Mouse (Mus musculus) midbrain, embryonic 11.5 days (tissue): ENCODE measurements around the gene Agbl4. TPM values are rescaled to one million over a fixed set of nuclear protein-coding genes. Genes with fewer than 3 reads are reported as not detected.
A peak's percentile ranks its signal among the peaks of the same experiment; 100 is the strongest.

Experiments
- ATAC-seq: fragments of 200-750 bp; cut with Nextera tagmentation; 2 replicates; pipeline ENCODE4 v1.8.0; 2017; ENCODE audit warnings: moderate TSS enrichment, moderate library complexity; ENCODE audit not compliant: low FRiP score
- DNase-seq: peaks from one replicate; pipeline ENCODE4 v3.0.0; 2015; ENCODE audit warnings: low spot score; ENCODE audit errors: missing footprints
- H3K27ac ChIP-seq: fragments of 300-500 bp; sonication (generic); 2 replicates; pipeline ENCODE4 v1.5.1; 2014; ENCODE audit warnings: low read depth, low read length
- H3K27me3 ChIP-seq: fragments of 300-500 bp; sonication (generic); 2 replicates; pipeline ENCODE4 v1.6.1; 2014; ENCODE audit warnings: mild to moderate bottlenecking, low read length, moderate library complexity, mixed read lengths; ENCODE audit not compliant: control insufficient read depth, insufficient read depth
- H3K36me3 ChIP-seq: fragments of 300-500 bp; sonication (generic); 2 replicates; pipeline ENCODE4 v1.6.1; 2014; ENCODE audit warnings: mild to moderate bottlenecking, low read length, moderate library complexity, mixed read lengths; ENCODE audit not compliant: control insufficient read depth, insufficient read depth
- H3K4me1 ChIP-seq: fragments of 300-500 bp; sonication (generic); 2 replicates; pipeline ENCODE4 v1.6.1; 2014; ENCODE audit warnings: low read length; ENCODE audit not compliant: control insufficient read depth, insufficient read depth
- H3K4me2 ChIP-seq: fragments of 300-500 bp; sonication (generic); 2 replicates; pipeline ENCODE4 v1.6.1; 2014; ENCODE audit warnings: mild to moderate bottlenecking, moderate library complexity
- H3K4me3 ChIP-seq: fragments of 300-500 bp; sonication (generic); 2 replicates; pipeline ENCODE4 v1.5.1; 2014; ENCODE audit warnings: low read depth, low read length
- H3K9ac ChIP-seq: fragments of 300-500 bp; sonication (generic); 2 replicates; pipeline ENCODE4 v1.6.1; 2014; ENCODE audit warnings: low read length
- H3K9me3 ChIP-seq: fragments of 300-500 bp; sonication (generic); 2 replicates; pipeline ENCODE4 v1.6.1; 2016; ENCODE audit warnings: low read length; ENCODE audit not compliant: control insufficient read depth
- WGBS: fragments of 180-500 bp; shearing (Covaris S2); extraction: QIAGEN DNeasy Blood & Tissue Kit; methylation state at CpG from one replicate; pipeline ENCODE4 v1.1.7; 2014; 5-methylcytosine and 5-hydroxymethylcytosine counted together
- polyA plus RNA-seq: library from polyadenylated mRNA; unstranded; fragments of >200 nt; fragmentation: Nextera tagmentation; extraction: Ambion mirVana; gene quantifications from 2 replicates; pipeline ENCODE4 v1.2.1, GENCODE M21; 2014

Agbl4 gene
- polyA plus RNA-seq: 0.55 and 0.87 TPM in 2 replicates

GRCm38 (mm10) chr4:110397618-110398045, at the start of gene Agbl4:
Gene Agbl4, plus strand, starts transcription at chr4:110397661.
- peak; percentile 99 for ATAC-seq
- H3K4me3 ChIP-seq: peak within 1 kb of the TSS; percentile 55
- H3K9me3 ChIP-seq: no peaks in the 10 kb centered on the region
- H3K4me1 ChIP-seq: peaks cover 7% of the 10 kb centered on the region; the same call in 1 of the 2 replicates
- WGBS: under 1% methylated on average over 27 of the region's 27 CpGs
- peak within 1 kb of the TSS; percentile 66 for H3K4me2 ChIP-seq
- DNase-seq: peak; percentile 97
- no peaks in the 10 kb centered on the region for H3K27me3 ChIP-seq
- H3K9ac ChIP-seq: peak within 1 kb of the TSS; percentile 55
- H3K27ac ChIP-seq: no peak within 1 kb of the TSS
- no peaks in the 10 kb centered on the region for H3K36me3 ChIP-seq

GRCm38 (mm10) chr4:110350856-110351177, 46.6 kb upstream of the Agbl4 start:
- Histone ChIP-seq H3K4me2 (peak overlapping the region; percentile 78), H3K9me3 (no peaks in the 10 kb centered on the region), H3K9ac (peak overlapping the region; percentile 90), H3K27me3 (no peaks in the 10 kb centered on the region), H3K27ac (no peak overlapping the region; the same call in 1 of the 2 replicates), H3K4me3 (peak overlapping the region; percentile 62), H3K4me1 (peaks cover 3% of the 10 kb centered on the region; the same call in 1 of the 2 replicates), H3K36me3 (no peaks in the 10 kb centered on the region)
- no peak for DNase-seq
- peak; percentile 10 for ATAC-seq
- 11% methylated on average over 6 of the region's 6 CpGs for WGBS

- Histone ChIP-seq H3K4me1 (peaks cover 3% of the 10 kb centered on the region; the same call in 1 of the 2 replicates), H3K36me3 (no peaks in the 10 kb centered on the region), H3K27ac (peak within 1 kb of the TSS; percentile 71), H3K9ac (peak within 1 kb of the TSS; percentile 90), H3K27me3 (no peaks in the 10 kb centered on the region), H3K4me3 (peak within 1 kb of the TSS; percentile 62), H3K9me3 (no peaks in the 10 kb centered on the region), H3K4me2 (peak within 1 kb of the TSS; percentile 78)
- WGBS: under 1% methylated on average over 69 of the region's 75 CpGs
- peak; percentile 97 for ATAC-seq
- peak; percentile 100 for DNase-seq
Observed at GRCm38 (mm10) chr4:110351178-110352000, 46.1 kb upstream of the Agbl4 start, which contains the start of gene Elavl4. Gene Elavl4, minus strand, starts transcription at chr4:110351909.

- ATAC-seq (peak; percentile 30; the same call in 1 of the 2 replicates), DNase-seq (no peak)
- 6% methylated on average over 5 of the region's 5 CpGs for WGBS
- Histone ChIP-seq H3K4me1 (peaks cover 3% of the 10 kb centered on the region; the same call in 1 of the 2 replicates), H3K9ac (peak overlapping the region; percentile 90), H3K4me2 (peak overlapping the region; percentile 78), H3K4me3 (peak overlapping the region; percentile 62), H3K27me3 (no peaks in the 10 kb centered on the region), H3K36me3 (no peaks in the 10 kb centered on the region), H3K9me3 (no peaks in the 10 kb centered on the region), H3K27ac (no peak overlapping the region)
Observed at GRCm38 (mm10) chr4:110352001-110352369, 45.5 kb upstream of the Agbl4 start.

- no peak for DNase-seq
- H3K4me1 ChIP-seq: no peaks in the 10 kb centered on the region
- H3K9ac ChIP-seq: no peak overlapping the region
- no peak overlapping the region for H3K4me2 ChIP-seq
- H3K4me3 ChIP-seq: no peak overlapping the region
- no peaks in the 10 kb centered on the region for H3K9me3 ChIP-seq
- H3K27ac ChIP-seq: no peak overlapping the region
- no peaks in the 10 kb centered on the region for H3K36me3 ChIP-seq
- no peak for ATAC-seq
- no peaks in the 10 kb centered on the region for H3K27me3 ChIP-seq
- WGBS: 83% methylated on average over 2 of the region's 2 CpGs
Observed at GRCm38 (mm10) chr4:110360568-110360967, 36.9 kb upstream of the Agbl4 start.

GRCm38 (mm10) chr4:110396221-110396620, 1.2 kb upstream of the Agbl4 start:
- Histone ChIP-seq H3K27ac (no peak overlapping the region), H3K9ac (no peak overlapping the region), H3K4me3 (no peak overlapping the region), H3K36me3 (no peaks in the 10 kb centered on the region), H3K27me3 (no peaks in the 10 kb centered on the region), H3K4me1 (peaks cover 7% of the 10 kb centered on the region; the same call in 1 of the 2 replicates), H3K9me3 (no peaks in the 10 kb centered on the region), H3K4me2 (no peak overlapping the region)
- no peak for ATAC-seq
- WGBS: 86% methylated on average over 5 of the region's 5 CpGs
- DNase-seq: no peak

GRCm38 (mm10) chr4:110420306-110420705, 22.8 kb downstream of the Agbl4 start:
- Histone ChIP-seq H3K27me3 (no peaks in the 10 kb centered on the region), H3K9ac (no peak overlapping the region), H3K36me3 (no peaks in the 10 kb centered on the region), H3K9me3 (no peaks in the 10 kb centered on the region), H3K4me2 (no peak overlapping the region), H3K27ac (no peak overlapping the region), H3K4me1 (no peaks in the 10 kb centered on the region), H3K4me3 (no peak overlapping the region)
- 82% methylated on average over 2 of the region's 2 CpGs for WGBS
- no peak for ATAC-seq
- no peak for DNase-seq

GRCm38 (mm10) chr4:110427653-110428052, 30.2 kb downstream of the Agbl4 start:
- H3K27ac ChIP-seq: no peak overlapping the region
- H3K36me3 ChIP-seq: no peaks in the 10 kb centered on the region
- DNase-seq (no peak), ATAC-seq (no peak)
- no peak overlapping the region for H3K4me2 ChIP-seq
- H3K9ac ChIP-seq: no peak overlapping the region
- no peaks in the 10 kb centered on the region for H3K4me1 ChIP-seq
- no peaks in the 10 kb centered on the region for H3K27me3 ChIP-seq
- H3K9me3 ChIP-seq: no peaks in the 10 kb centered on the region
- no peak overlapping the region for H3K4me3 ChIP-seq

- WGBS: 34% methylated on average over 1 of the region's 1 CpGs
- Histone ChIP-seq H3K9ac (no peak overlapping the region), H3K9me3 (no peaks in the 10 kb centered on the region), H3K36me3 (no peaks in the 10 kb centered on the region), H3K4me2 (no peak overlapping the region), H3K4me1 (no peaks in the 10 kb centered on the region), H3K4me3 (no peak overlapping the region), H3K27me3 (no peaks in the 10 kb centered on the region), H3K27ac (no peak overlapping the region)
- DNase-seq (no peak), ATAC-seq (peak; percentile 62; the same call in 1 of the 2 replicates)
Observed at GRCm38 (mm10) chr4:110494371-110494770, 96.9 kb downstream of the Agbl4 start.
